Mouse (Mus musculus): Measurements from ENCODE around the gene Rrp1b.
A peak's percentile ranks its signal among the peaks of the same experiment; 100 is the strongest.

The Rrp1b gene

DNA sequence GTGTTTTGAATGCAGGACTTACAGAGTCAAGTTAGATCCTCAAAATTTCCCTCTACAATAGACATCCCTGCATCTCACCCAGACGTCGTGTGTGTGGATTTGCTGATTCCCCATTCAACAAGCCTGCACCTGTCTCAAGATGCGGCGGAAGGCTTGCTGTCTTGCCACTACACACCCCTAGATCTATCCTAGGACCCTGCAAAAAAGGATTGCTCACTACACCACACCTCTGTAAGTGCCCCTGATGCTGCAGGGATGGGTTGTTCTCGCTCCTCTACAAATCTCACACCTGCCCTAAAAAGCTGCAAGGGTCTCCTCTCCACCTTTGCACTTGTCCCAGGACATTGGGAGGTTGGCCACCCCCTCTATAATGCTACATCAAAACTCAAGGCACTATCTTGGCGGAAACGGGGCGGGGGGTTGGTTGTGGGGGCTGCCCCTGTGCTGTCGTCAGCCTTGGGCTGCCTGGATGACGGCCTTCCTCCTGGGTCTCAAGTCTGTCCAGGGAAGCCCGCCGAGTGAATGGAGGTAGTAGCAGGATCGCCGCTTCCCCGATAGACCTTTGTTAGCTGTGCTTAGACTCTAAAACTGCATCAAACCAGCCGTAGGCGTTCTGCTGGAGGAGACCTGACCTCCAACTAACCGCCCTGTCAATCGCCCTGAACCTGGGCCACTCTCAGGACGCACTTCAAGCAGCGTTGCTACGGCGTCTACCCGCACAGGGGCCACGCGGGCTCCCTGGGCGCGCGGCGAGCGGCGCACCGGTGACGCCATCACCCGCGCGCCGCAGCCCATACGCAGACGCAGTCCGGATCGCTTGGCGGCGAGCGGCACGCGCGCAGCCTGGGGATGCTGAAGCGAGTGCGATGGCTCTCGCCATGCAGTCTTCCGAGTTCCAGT, at the start of gene Rrp1b, which contains the start of gene Hsf2bp:
Gene Rrp1b, plus strand, starts transcription at position 492 of the 900 bp plus-strand sequence.
Gene Hsf2bp, minus strand, starts transcription at position 741 of the 900 bp plus-strand sequence.
- DNase-seq, result peak; percentile 70 to 85

DNA sequence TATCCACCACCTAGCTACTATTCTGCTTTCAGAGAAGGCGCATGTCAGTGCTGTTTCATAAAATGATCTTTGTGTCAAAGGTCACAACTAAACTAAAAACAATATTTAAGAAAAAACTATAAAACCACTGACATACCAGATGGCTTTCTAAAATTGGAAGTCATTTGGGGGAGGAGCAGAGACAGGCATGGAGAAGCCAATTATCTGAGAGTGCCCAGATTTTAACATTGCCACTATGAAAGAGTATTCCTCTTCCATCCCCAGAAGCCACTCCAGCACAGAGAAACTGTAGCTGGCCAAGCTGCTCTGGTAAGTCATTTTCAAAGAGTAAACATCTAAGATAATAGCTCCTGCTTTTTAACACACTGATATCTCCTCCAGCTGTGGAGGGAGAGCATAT, 49.0 kb upstream of the Rrp1b start:
- no peak for DNase-seq

DNA sequence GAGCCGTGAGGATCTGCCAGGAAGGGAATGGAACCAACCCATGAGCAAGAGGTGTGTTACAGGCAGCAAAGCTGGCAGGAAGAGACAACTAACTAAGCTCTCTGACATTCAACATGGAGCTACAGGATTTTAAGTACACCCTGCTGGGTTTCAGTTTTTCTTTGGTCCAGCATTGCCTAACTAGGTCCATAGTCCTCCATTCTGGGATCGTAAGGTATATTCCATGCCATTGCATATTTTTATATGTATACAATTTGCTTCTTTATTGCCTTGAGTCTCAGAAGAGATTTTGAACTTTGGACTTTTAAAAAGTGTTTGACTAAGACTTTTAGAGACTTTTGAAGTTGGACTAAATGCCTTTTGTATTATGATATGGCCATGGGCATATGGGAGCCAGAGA, 46.9 kb upstream of the Rrp1b start:
- DNase-seq, result no peak

DNA sequence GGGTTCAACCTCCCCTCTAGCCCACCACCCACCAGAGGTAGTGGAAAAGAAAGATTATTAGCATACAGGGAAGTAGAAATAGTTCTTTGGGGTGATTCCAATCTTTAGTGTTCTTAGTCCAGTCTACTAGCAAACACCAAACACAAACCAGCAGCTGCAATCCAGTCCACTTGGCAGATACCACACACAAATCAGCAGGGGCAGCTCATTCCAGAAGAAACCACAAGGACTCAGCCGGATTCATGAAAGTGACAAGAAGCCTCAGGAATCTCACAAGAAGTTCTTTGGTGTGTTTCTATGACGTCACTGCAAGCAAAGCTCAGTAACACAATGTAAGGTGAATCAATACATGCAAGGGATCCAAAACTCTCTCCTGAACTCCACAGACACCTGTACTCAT, 43.9 kb upstream of the Rrp1b start:
- no peak for DNase-seq

DNA sequence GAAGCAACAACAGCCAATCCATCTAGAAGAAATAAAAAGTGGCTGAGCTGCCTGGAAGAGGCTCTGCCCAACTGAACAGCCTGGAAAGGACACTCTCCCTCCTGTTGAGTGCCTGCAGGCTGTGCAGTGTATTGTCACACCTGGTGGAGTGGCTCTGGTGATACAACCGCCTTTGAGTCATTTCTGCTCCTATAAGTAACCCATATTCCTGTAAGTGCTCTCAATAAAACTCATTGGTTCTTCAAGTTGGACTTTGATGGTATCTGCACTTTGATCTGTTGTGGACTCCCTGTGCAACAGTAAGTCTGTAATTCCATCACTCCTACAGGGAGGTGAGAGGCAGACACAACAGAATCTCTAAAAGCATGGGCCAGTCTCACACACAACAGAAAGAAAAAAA, 42.5 kb upstream of the Rrp1b start:
- no peak for DNase-seq

DNA sequence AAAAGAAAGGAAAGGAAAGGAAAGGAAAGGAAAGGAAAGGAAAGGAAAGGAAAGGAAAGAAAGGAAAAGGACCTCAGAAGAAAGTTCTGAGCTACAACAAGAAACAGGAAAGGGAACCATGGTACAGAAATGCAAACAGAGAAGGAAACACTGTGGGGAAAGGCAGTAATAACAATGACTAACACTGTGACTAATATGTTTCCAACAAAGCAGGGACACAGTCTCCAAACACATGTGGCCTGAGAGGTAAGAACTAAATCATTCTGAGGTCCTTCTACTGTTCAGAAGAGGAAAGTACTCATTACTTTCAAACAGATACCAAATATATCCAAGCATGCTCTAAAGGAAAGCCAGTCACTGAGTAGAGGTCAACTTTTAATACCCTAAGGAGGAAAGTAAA, 41.8 kb upstream of the Rrp1b start:
- no peak for DNase-seq

DNA sequence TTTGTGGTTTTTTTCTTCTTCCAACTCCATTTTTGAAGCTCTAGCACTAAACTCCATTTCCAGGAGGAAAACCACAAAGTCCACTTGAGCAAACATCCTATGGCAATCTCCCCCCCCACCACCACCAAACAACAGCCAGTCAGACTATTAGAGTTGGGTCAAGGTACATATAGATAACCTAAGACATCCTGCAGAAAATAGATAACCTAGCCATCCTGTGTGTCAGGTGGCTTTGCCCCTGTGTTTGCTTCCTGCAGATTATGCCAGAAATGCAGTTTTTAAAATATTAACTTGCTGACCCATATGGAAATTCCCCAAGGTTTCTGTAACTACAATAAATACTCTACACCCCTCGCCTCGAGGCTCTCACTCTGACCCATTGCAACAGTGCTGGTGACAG, 40.1 kb upstream of the Rrp1b start:
- DNase-seq, result no peak

DNA sequence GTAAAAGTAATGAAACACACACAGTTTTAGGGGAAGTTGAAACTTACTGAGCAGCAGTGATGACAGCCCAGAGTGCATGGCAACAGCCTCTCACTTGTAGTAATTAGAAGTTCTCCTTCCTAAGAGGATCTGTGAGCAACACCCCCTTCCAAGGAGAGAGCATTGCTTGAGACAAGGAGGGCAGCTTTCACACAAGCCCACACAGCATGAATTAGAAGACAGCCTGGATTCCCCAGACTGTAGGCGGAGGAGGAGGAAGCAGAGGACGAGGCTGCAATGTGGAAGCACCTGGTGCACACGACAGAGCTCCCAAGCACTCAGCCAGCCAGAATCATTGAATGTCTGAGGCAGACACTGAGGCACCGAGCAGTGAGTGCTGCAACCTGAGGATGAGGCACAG, 39.6 kb upstream of the Rrp1b start:
- no peak for DNase-seq

DNA sequence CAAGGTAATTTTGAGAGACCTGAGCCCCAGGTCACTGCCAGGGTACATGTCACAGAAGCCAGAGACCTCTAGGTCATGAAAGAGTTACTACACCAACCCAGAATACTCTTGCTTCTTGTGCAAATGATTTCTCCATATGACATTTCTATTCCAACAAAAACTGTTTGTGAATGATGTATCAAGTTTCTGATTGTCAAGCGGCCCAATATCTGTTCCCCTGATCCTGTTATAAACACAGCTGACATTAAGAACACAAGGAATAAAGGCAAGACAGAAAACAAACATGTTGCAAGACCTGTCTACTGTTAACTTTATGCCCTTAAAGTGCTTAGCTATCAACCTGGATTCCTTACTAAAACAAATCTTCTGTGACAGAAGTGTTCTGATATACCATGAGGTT, 37.5 kb upstream of the Rrp1b start:
- DNase-seq, result no peak

DNA sequence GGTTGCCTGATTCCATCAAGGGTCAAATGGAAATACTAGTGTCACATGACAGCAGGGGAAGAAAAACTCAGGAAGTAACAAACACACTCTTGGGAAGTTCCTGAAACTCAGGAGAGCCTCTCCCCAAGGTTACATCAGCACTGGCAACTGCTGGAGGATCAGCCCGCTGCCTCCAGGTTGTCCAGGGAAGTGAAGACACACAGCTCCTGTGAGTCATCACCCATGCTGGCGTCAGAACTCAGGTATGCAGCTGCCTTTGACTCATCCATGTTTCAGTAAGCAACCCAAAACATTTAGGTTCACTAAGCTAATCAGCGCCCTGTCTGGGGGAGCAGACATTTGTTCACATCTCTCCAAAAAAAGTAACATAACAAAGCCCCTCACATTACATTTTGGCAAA, 32.6 kb upstream of the Rrp1b start:
- no peak for DNase-seq

DNA sequence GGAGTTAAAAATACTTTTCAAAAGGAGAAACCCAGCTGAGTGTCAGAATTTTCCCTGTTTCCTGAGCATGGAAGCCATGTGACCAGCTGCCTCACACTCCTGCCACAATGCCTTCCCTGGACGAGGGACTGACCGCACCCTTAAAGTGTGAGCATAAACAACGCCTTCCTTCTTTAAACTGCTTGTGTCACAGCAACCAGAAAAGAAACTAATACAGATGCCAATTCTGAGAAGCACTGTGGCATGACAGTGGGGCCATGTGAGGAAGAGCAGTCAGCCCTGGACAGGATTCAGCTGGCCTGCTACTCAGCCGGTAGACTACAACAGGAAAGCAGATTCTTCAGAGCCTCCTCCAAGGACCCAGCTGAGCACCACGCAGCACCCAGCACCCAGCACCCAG, 29.1 kb upstream of the Rrp1b start:
- DNase-seq, result peak; percentile 20 to 59

DNA sequence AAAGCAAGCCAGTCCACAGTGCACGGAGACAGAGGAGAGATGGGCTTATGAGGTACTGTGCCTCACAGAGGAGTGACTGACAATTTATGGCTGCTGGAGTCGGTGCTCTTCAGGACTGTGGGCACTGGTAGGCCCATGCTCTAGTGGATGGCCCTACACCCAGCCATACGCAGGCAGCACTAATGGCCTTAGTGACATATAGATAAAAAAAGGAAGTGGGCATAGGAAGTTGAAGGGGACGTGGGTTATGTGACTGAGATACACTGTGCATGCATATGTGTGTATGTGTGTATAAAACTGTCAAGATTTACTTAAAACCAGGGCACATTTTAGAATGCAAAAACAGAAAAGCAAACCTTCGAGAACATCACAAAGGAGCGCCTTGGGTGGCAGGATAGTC, 24.2 kb upstream of the Rrp1b start:
- DNase-seq, result no peak

DNA sequence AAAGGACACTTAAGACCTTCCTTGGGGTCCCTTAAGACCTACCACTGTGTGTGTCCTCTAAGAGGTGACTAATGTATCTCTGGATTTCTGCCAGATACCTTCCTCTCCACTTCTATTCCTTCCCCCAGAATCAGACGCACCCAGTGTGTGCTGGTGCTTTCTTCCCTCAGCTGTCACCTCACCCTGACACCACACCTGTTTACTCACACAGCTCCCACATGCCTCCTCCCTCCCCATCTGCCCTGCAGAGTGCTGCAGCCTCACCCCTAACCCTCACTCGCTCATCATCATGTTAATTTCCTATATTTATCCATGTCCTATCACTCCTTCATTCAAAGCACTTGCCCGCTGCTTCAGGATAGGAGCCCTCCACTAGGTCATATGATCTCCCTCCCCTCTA, 23.6 kb upstream of the Rrp1b start:
- DNase-seq, result no peak

DNA sequence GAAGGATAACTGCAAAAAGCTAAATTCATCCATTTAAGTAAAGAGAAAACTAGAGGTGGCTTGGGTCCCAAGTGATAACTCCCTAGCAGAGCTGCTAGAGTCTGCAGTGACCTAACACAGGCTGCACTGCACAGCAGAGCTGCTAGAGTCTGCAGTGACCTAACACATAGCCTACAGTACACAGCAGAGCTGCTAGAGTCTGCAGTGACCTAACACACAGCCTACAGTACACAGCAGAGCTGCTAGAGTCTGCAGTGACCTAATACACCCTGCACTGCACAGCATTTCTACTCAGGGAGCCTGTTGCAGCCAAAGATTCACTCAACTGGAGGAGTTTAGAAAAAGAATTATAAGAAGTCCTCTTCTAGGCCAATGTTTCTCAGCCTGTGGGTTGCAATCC, 22.2 kb upstream of the Rrp1b start:
- no peak for DNase-seq

DNA sequence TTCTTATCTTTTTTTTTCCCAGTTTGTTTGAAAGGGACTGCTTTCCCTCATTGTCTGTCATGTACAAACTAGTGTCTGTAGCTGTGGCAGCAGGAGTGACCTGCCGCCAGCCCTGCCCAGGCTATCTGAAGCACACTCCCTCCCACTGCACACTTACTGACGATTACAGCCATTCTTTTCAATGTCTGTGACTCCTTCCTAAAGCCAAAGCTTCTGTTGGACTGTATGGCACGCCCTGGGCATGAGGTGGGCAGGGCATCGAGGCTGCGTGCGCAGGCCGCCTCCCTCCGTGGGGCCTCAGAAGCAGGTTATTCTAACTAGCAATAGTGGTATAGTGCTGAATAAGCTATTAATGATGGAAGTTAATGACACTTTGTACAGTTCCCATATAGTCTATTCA, 19.4 kb upstream of the Rrp1b start:
- no peak for DNase-seq

DNA sequence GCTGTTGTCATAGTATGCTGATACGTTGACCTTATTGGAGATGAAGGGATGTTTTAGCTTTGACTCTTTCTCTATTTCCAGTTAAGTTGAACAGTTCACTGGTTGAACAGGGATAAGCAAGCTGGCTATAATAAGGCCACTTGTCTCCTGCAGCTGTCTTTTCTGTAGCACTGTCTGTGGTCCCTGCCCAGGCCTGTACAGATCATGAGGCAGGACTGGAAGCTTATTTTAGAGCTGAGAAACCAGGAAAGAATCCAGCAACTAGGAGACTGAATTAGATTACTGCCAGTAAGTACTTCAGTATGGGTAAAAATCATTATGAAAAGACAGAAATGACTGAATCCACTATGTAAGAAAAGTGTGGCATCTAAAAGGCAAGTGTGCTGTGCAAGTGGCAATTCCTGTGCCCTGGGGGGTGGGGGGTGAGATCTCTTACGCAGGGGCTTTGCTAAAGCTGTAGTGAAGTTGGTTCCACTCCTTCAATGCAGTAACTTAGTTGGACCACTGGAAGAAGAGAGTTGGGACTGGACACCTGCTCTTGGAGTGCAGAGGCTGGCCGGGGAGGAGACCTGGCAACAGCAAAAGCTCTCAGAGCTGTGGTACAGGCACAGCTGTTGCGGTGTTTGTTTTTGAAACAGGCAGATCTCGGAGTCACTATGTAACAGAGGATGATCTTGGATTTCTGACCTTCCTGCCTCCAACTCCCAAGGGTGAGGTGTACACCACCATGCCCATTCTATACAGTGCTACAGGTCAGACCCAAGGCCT, 17.6 kb upstream of the Rrp1b start:
- DNase-seq, result no peak

DNA sequence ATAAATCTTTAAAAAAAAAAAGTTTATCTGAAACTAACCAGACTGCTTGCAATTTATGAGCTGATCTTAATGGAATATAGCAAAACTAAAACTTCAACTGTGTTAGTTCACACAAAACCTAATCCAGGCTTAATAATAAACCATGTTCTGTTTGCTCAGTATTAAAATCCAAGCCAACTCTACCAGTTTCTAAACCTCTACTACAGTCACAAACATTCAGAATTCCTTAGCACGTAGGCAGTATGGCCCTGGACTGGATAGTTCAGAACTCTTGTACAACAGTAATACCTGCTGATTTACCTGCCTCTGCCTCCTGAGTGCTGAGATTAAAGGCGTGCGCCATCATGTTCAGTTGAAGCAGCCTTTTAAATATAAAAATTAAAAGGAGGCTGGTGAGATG, 13.9 kb upstream of the Rrp1b start:
- DNase-seq, result peak in 1 of 2 experiments; percentile 29

DNA sequence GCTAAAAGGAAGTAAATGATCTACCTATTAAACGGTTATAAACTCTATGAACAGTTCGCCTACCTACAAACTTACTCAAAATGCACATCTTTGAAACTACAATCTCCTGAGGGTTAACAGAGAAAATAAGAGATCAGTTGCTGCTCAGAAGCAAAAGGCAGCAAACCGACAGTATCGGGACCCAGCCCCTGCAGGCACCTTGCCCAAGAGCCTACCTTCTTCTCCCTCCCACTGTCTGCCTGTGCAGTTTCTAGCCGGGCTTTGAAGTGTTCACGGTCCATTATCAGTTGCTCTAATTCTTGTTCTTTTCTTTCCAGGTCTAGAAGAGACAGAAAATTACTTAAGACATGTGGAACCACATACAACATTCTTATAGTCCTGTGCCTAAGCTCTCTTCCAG, 13.3 kb upstream of the Rrp1b start:
- DNase-seq, result peak; percentile 52 to 58

DNA sequence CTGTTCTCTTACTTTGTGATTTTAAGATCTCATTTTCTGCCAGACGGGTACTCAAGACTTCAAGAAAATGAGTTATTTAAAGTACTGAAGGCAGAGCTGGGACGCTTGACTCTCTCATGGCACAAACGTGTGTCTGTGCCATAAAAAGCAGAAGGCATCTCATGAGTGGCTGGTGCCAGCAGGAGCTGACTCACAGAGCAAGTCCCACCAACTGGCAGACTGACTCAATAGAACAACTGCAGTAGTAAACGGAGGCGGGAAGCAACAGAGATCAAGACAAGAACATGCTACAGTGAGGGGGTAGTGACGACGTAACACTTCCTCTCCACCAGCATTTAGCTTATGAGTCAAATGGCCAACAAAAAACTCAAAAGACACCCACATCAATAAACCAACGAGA, 12.8 kb upstream of the Rrp1b start:
- DNase-seq, result no peak

DNA sequence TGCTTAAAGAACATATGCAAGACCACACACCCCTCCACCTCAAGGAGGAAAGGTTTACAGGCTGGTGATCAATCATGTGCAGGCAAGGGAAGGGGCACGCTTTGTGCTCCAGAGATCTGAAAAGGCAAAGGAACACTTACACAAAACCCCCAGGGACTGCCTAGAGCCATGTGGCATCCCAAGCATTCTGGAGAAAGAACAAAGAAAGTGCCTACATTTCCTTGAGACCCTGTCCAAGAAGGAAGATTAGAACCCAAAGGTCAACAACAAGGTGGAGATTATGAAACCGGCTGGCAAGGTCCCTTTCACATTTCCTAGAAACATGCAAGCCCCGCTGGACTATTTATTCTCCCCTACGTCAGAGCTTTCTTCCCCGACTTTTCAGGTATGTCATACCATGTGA, 11.2 kb upstream of the Rrp1b start:
- DNase-seq, result peak; percentile 45 to 70

DNA sequence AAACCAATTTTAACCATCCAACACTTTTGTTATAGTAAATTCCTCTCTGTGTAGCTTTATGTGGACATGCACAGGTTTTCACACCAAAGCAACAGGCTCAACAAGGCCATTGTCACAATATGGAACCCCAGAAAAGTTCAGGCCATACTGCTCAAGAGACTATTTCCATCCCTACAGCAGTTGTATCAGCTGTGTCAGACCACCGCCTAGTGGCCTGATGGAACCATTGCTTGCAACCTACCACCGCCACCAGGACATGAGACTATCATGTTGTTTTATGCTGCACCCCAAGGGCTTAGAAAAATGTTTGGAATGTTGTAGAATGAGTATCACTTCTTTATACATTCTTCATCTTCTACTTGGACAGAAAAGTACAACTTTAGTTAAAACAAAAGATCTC, 10.5 kb upstream of the Rrp1b start:
- peak; percentile 80 to 85 for DNase-seq

DNA sequence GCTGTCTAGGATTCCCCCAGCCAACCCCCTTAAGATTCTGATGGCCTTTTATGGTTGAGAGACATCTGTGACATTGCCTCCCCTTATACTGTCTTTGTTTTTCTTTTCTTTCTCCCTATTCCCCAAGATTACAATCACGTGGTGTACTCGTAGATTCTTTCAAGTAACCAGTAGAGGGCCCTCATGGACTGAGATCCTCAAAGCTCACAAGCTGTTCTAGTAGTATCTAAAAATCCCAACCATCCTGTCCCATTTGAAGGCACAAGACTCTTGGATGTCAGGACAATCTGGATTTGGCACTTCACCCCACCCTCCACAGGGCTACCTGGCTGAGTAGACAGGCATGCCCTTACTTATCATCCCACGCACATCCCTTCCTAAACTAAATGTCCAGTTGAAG, 8.2 kb upstream of the Rrp1b start:
- peak in 1 of 2 experiments; percentile 19 for DNase-seq

DNA sequence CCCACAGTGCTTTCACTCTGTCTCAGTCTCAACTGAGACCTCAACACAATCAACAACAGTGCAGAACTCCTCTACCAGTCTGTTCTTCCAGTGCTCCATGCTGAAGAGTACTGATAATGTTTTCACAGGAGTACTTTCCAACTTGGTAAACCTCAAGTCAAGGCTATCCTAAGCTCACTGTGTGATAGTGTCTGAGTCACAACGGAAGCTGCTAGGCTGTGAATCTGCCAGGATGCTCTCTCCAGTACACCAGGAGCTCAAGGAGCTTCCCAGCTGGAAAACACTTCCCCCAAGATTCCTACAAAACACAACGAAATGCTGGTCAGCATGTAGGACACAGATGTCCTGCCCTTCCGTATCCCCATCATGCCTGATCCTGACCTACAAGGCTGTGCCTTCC, 7.6 kb upstream of the Rrp1b start:
- no peak for DNase-seq

DNA sequence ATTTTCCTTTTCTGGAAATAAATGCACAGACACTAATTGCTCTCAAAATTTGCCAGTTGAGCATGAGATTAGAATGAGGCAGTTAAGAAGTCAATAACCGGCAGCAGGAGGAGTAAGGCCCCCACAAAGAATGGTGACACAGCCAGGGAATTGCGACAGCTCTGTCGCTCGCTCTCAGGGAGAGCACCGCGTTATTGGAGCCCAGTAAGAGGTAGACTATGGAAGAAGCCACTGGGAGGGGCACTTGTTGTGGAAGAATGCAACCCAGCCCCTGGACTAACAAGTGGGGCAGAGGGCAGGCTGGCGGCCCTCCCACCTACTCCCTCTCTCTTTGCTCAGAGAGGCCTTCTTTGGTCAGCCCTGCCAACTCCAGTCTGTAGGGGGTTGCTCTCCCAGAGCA, 4.2 kb upstream of the Rrp1b start:
- DNase-seq, result no peak
